Mouse (Mus musculus) MEL (cell line): Measurements from ENCODE around the gene Gm21985. TPM values are rescaled to one million over a fixed set of nuclear protein-coding genes. Genes with fewer than 3 reads are reported as not detected.
A peak's percentile ranks its signal among the peaks of the same experiment; 100 is the strongest.

Experiments
- DNase-seq: peaks from one replicate; pipeline ENCODE4 v3.0.0; 2011; ENCODE audit warnings: low read depth, low spot score
- H3K27ac ChIP-seq: 2 replicates; pipeline ENCODE4 v1.5.1; 2012; ENCODE audit warnings: low read depth, mild to moderate bottlenecking, control low read depth, low read length, moderate library complexity; ENCODE audit not compliant: control insufficient read depth
- H3K27me3 ChIP-seq, 2 experiments: fragments of 150-350 bp in 1 of 2; sonication (generic) in 1 of 2; 2 replicates each; pipeline ENCODE4 v1.6.1; 2012; ENCODE audit warnings: low read length in 2 of 2, mild to moderate bottlenecking in 2 of 2, improper control_type of control experiment in 1 of 2, moderate library complexity in 1 of 2; ENCODE audit not compliant: insufficient read depth in 2 of 2, control insufficient read depth in 1 of 2
- H3K36me3 ChIP-seq, 2 experiments: 2 replicates each; pipeline ENCODE4 v1.6.1; 2012 to 2014; ENCODE audit warnings: low read length in 2 of 2, improper control_type of control experiment in 1 of 2, inconsistent platforms in 1 of 2, mild to moderate bottlenecking in 1 of 2; ENCODE audit not compliant: insufficient read depth in 2 of 2, control insufficient read depth in 1 of 2
- H3K4me1 ChIP-seq, 2 experiments: fragments of 150-350 bp in 1 of 2; sonication (generic) in 1 of 2; 2 replicates each; pipeline ENCODE4 v1.6.1; 2012; ENCODE audit warnings: low read length in 2 of 2, improper control_type of control experiment in 1 of 2, mild to moderate bottlenecking in 1 of 2; ENCODE audit not compliant: insufficient read depth in 2 of 2, control insufficient read depth in 1 of 2
- H3K4me3 ChIP-seq, 2 experiments: fragments of 150-350 bp in 1 of 2; sonication (generic) in 1 of 2; 2 replicates each; pipeline ENCODE4 v1.5.1; 2012; ENCODE audit warnings: low read depth in 2 of 2, low read length in 2 of 2, mild to moderate bottlenecking in 2 of 2, moderate library complexity in 2 of 2, control low read depth in 1 of 2, improper control_type of control experiment in 1 of 2; ENCODE audit not compliant: control insufficient read depth in 1 of 2, insufficient read depth in 1 of 2
- H3K79me2 ChIP-seq: 2 replicates; pipeline ENCODE4 v1.6.1; 2012; ENCODE audit warnings: mild to moderate bottlenecking, low read length, moderate library complexity; ENCODE audit not compliant: control insufficient read depth, poor library complexity, insufficient read depth
- H3K9ac ChIP-seq: 2 replicates; pipeline ENCODE4 v1.6.1; 2012; ENCODE audit warnings: low read depth, mild to moderate bottlenecking, control low read depth, low read length, moderate library complexity; ENCODE audit not compliant: control insufficient read depth, poor library complexity, severe bottlenecking
- H3K9me3 ChIP-seq: fragments of 150-350 bp; sonication (generic); replicated peaks from 2 replicates; pipeline ENCODE4 v1.6.1; 2012; ENCODE audit warnings: mild to moderate bottlenecking, low read length, improper control_type of control experiment, moderate library complexity; ENCODE audit not compliant: insufficient read depth
- CHD1 ChIP-seq: IDR thresholded peaks from 2 replicates; pipeline ENCODE4 v1.6.1; 2012; ENCODE audit warnings: low read depth, mild to moderate bottlenecking, inconsistent platforms, low read length, improper control_type of control experiment
- CTCF ChIP-seq, 3 experiments: IDR thresholded peaks in 2 of 3; conservative IDR thresholded peaks in 1 of 3; 2 replicates each; pipeline ENCODE4 v1.5.1; 2011 to 2012; ENCODE audit warnings: low read length in 3 of 3, low read depth in 2 of 3, mild to moderate bottlenecking in 2 of 3, improper control_type of control experiment in 1 of 3, inconsistent platforms in 1 of 3, mixed read lengths in 1 of 3, moderate library complexity in 1 of 3; ENCODE audit not compliant: control insufficient read depth in 1 of 3, insufficient read depth in 1 of 3, poor library complexity in 1 of 3, severe bottlenecking in 1 of 3
- E2F4 ChIP-seq: IDR thresholded peaks from 2 replicates; pipeline ENCODE4 v1.6.1; 2011; ENCODE audit warnings: low read depth, low read length, improper control_type of control experiment, borderline replicate concordance
- ETS1 ChIP-seq: IDR thresholded peaks from 2 replicates; pipeline ENCODE4 v1.6.1; 2012; ENCODE audit warnings: low read depth, mild to moderate bottlenecking, inconsistent platforms, low read length, improper control_type of control experiment, moderate library complexity
- GATA1 ChIP-seq: IDR thresholded peaks from 2 replicates; pipeline ENCODE4 v1.6.1; 2011; ENCODE audit warnings: low read depth, low read length, improper control_type of control experiment
- JUND ChIP-seq: IDR thresholded peaks from 2 replicates; pipeline ENCODE4 v1.6.1; 2011; ENCODE audit warnings: low read depth, mild to moderate bottlenecking, improper control_type of control experiment, low read length
- KAT2A ChIP-seq: conservative IDR thresholded peaks from 2 replicates; pipeline ENCODE4 v1.6.1; 2012; ENCODE audit warnings: low read depth, low read length, improper control_type of control experiment, inconsistent platforms
- MAFK ChIP-seq: IDR thresholded peaks from 2 replicates; pipeline ENCODE4 v1.6.1; 2011; ENCODE audit warnings: low read depth, mild to moderate bottlenecking, low read length, improper control_type of control experiment, borderline replicate concordance
- MAX ChIP-seq: IDR thresholded peaks from 2 replicates; pipeline ENCODE4 v1.6.1; 2011; ENCODE audit warnings: low read length, improper control_type of control experiment
- MYB ChIP-seq: IDR thresholded peaks from 2 replicates; pipeline ENCODE4 v1.6.1; 2011; ENCODE audit warnings: mild to moderate bottlenecking, low read depth, low read length, improper control_type of control experiment
- MYC ChIP-seq: IDR thresholded peaks from 2 replicates; pipeline ENCODE4 v1.6.1; 2011; ENCODE audit warnings: low read depth, mild to moderate bottlenecking, low read length, improper control_type of control experiment, moderate library complexity
- SIN3A ChIP-seq: IDR thresholded peaks from 2 replicates; pipeline ENCODE4 v1.6.1; 2012; ENCODE audit warnings: low read length, improper control_type of control experiment, inconsistent platforms
- SMC3 ChIP-seq: IDR thresholded peaks from 2 replicates; pipeline ENCODE4 v1.6.1; 2011; ENCODE audit warnings: low read depth, low read length, improper control_type of control experiment
- TAL1 ChIP-seq: IDR thresholded peaks from 2 replicates; pipeline ENCODE4 v1.6.1; 2012; ENCODE audit warnings: mild to moderate bottlenecking, inconsistent platforms, low read length, moderate library complexity, mixed read lengths
- USF1 ChIP-seq: IDR thresholded peaks from 2 replicates; pipeline ENCODE4 v1.6.1; 2014; ENCODE audit warnings: low read depth, mild to moderate bottlenecking, inconsistent platforms, low read length, improper control_type of control experiment, moderate library complexity
- ZMIZ1 ChIP-seq: IDR thresholded peaks from 2 replicates; pipeline ENCODE4 v1.6.1; 2012; ENCODE audit warnings: low read depth, mild to moderate bottlenecking, inconsistent platforms, low read length, improper control_type of control experiment, moderate library complexity
- polyA plus RNA-seq, 2 experiments: library from polyadenylated mRNA; stranded (reverse) in 1 of 2; unstranded in 1 of 2; fragments of >175 nt in 1 of 2; fragments of >200 nt in 1 of 2; gene quantifications; 2 replicates each; pipeline versions ENCODE4 v1.2.1 to v1.2.4; 2012; ENCODE audit warnings: low replicate concordance in 2 of 2, low read depth in 1 of 2; ENCODE audit not compliant: insufficient read length in 2 of 2, insufficient read depth in 1 of 2, missing spikeins in 1 of 2
- total RNA-seq: library from RNA; depleted of rRNA; stranded (reverse); fragments of 300-350 nt; gene quantifications from 2 replicates; pipeline ENCODE4 v1.2.3, GENCODE M21; 2012

Gm21985 gene
- total and polyA plus RNA-seq, 3 experiments: 0.04 TPM; not detected in 2

DNA sequence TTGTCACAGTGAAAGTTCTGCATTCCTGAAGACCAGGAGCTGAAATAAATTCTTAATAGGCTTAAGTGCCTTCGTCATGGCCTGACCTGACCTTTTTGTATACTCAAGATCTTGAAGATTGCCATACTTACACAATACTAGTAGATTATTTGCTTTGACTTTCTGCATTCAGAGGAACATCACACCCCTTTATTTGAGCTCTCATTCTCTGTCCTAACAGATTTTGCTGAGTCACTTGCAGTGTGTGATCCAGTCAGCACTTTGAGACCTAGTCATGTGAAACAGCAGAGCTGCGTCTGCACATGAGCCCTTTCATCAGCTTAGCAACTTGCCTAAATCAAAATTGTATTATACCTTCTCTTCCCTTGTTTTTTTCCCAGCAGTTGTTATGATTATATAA, 167.2 kb downstream of the Gm21985 start (continued):
- TF ChIP-seq KAT2A (no peak), MAFK (peak; percentile 94)
- TF ChIP-seq, all 39 proteins: peak for 14

DNA sequence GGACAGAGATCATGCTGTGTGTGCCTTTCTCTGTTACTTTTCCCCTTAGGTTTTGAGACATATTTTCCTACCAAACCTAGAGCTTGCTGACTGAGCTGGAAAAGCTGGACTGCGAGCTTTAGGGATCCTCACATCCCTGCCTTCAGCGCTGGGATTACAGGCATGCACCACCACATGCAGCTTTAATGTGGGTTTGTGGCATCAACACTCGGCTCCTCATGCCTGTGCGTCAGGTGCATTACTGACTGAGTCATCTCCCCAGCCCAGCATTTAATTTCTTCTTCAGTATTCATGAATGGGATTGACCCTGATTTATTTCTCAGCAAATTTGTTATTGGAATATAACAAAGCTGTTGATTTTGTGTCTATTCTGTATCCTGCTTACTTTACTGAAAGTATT, 170.2 kb downstream of the Gm21985 start:
- no peak for DNase-seq
- Histone ChIP-seq H3K36me3 (peaks cover 0 to 27% of the 10 kb centered on the region in 2 experiments; a peak in 2 of 4 replicates), H3K4me1 (peaks cover 12 to 24% of the 10 kb centered on the region in 2 experiments), H3K4me3 (no peak overlapping the region), H3K9ac (no peak overlapping the region), H3K79me2 (no peaks in the 10 kb centered on the region), H3K27me3 (no peaks in the 10 kb centered on the region), H3K9me3 (no peaks in the 10 kb centered on the region), H3K27ac (no peak overlapping the region)
- TF ChIP-seq KAT2A (no peak), SIN3A (0 out of 2 replicates have a peak, but pooled peaks have one; percentile 11)

DNA sequence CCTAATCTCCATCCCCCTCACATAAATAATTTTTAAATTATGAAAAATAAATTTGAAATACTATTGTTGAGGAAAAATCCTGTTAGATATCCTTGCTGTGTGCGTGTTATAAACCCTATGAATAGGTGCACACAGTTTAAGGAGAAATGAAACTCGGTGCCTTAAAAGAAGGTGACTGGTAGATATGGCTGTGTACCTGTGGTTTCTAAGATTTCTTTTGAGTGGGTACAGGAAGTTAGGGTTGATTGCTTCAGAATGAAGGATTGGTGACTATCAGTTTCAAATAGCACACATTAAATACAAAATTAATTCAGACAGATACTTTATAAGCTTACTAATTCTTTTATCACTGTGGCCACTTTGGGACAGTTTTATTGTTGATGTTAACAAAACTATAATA, 171.5 kb downstream of the Gm21985 start:
- Histone ChIP-seq H3K79me2 (no peaks in the 10 kb centered on the region), H3K9ac (no peak overlapping the region), H3K27ac (no peak overlapping the region), H3K4me1 (peaks cover 12 to 24% of the 10 kb centered on the region in 2 experiments), H3K27me3 (no peaks in the 10 kb centered on the region), H3K4me3 (no peak overlapping the region), H3K36me3 (peaks cover 0 to 25% of the 10 kb centered on the region in 2 experiments; a peak in 2 of 4 replicates), H3K9me3 (no peaks in the 10 kb centered on the region)
- DNase-seq: no peak
- no peak for TF ChIP-seq ZMIZ1
- TF ChIP-seq SMC3: no peak
- TF ChIP-seq TAL1: no peak
- no peak for TF ChIP-seq USF1
- no peak for TF ChIP-seq GATA1
- TF ChIP-seq JUND: no peak
- TF ChIP-seq MAX: no peak
- no peak for TF ChIP-seq MYB
- no peak for TF ChIP-seq ETS1
- no peak for TF ChIP-seq MAFK
- TF ChIP-seq MYC: no peak
- no peak for TF ChIP-seq CHD1
- TF ChIP-seq E2F4: no peak
- TF ChIP-seq CTCF (IDR thresholded peaks at IDR 0.05 in 2 of 3, conservative IDR thresholded peaks at IDR 0.05 in 1 of 3; ENCODE audit: control insufficient read depth in 1 of 3, insufficient read depth in 1 of 3, low read depth in 2 of 3, low read length in 3 of 3, poor library complexity in 1 of 3, severe bottlenecking in 1 of 3): no peak
- TF ChIP-seq, all 39 proteins: peak for 0
